Mouse (Mus musculus): Measurements from ENCODE around the gene Gabra3.

Gene Gabra3

DNA sequence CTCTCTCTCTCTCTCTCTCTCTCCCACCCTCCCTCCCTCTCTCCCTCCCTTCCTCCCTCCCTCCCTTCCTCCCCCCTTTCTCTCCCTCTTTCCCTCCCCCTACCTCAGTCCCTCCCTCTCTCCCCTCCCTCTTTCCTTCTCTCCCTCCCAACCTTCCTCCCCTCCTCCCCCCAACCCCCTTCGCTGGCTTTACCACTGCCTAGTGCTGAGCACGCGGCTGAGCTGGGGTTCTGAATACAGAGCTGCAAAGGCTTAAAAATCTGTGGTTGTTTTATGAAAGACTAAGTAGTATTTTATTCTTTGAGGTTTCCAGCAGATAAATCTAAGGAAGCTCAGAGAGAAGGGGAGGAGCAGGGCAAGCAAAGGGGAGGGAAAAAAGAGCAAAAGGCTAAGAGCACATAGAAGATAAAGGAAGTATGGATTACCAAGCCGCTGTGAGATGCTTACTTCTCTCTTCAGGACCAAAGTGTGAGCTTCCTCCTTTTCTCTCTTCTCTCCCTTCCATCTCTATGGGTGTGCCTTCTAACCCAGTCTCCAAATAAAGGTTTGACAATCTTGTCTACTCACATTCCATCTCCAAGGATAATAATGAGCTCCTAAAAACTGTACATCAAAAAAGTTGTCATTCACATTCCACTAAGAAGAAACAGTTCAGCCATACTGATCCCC is at the start of gene Gabra3:
Gene Gabra3 (minus strand): TSS at position 619 of the 669 bp plus-strand sequence.
- peak; percentile 17 for DNase-seq (ENCODE audit: extremely low spot score, low spot score)

DNA sequence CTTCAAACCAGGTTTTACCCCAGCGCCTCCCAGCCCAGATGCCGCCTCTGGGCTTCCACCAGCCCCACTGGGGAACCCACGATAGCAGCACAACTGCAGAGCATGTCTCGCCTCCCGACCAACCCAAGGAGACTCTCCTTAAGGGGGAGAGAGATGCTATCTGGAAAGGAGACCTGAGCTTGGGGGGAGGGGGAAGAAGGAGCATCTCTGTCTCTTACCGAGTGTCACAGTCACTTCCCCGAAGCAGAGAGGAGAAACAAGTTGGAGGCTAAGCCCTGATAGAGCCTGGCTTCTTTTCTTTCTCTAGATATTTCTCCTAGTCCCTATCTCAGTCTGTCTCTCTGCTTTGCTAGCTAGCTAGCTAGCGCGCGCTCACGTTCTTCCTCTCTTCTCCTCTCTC is 859 bp downstream of the Gabra3 start:
- peak; percentile 27 for DNase-seq (ENCODE audit: extremely low spot score, low spot score)

DNA sequence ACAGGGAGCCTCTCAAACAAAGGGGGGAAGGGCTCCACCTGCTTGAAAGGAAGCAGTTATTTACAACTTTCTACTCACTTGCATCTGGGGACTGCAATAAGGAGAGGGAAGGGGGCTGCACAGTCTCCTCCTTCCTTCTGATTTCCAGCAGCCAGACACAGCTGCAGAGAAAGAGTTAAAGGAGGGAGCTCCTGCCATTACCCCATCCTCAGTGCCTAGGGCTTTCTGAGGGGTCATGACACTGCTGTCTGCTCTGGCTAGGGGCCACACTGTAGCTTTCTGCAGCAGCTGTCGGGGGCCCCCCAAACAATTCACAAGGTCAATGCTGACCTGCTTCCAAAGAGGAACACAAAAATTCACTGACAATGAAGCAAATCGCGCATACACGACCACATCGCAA is 1.3 kb downstream of the Gabra3 start:
- no peak for DNase-seq (ENCODE audit: extremely low spot score, low spot score)

DNA sequence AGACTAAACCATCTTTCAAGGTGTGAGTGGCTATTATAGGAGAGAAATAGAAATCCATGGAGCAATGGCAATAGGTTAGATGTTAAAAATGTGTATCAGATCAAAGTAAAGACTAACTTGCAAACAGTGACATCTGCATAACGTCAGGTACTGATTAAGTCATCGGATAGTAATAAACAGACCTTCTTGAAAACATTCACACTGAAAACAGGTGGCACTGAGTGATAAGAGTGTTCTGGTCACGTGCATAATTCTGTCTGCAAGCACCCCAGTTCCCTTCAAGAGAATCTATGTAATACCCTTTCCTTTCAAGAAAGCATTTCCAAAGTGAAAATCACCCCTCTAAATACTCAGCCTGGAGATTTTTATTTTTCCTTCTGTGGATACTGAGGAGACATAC is 6.0 kb downstream of the Gabra3 start:
- no peak for DNase-seq (ENCODE audit: extremely low spot score, low spot score)

DNA sequence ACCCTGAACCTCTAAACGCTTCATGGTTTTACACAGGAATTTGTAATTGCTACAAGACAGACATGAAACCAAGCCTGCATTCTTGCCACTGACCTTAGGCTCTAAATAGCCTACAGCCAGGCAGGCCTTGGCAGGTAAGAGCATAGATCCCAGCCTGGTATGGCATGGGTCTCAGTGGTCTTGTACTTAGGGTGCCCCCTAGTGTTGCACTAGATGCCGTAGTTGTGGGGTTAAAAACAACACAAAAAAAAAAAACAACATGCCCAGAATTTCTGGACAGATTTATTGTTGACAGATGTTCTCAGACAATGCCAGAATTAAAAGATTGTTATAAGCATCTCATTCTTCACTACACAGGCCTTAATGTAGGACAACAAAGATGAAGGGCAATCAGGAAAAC is 12.0 kb downstream of the Gabra3 start:
- no peak for DNase-seq (ENCODE audit: extremely low spot score, low spot score)

DNA sequence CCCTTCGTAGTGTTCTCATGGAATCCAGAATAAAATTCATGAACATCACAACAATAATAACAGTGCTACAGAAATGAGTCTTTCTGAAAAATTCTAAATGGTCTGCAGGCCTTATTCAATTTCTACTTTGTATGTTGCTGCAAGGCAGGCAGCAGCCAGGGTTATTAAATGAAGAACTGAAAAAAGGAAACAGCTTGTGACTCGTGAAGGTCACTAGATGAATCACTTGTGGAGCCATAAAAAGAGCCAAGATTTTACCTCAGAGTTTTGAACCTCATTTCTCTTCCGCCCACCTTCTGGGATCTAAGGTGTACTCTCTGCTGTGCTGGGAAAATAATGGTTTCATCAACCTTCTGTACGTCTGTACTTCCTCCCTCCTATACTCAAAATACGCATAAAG is 159.4 kb downstream of the Gabra3 start:
- DNase-seq (ENCODE audit: extremely low spot score, low spot score) = no peak

DNA sequence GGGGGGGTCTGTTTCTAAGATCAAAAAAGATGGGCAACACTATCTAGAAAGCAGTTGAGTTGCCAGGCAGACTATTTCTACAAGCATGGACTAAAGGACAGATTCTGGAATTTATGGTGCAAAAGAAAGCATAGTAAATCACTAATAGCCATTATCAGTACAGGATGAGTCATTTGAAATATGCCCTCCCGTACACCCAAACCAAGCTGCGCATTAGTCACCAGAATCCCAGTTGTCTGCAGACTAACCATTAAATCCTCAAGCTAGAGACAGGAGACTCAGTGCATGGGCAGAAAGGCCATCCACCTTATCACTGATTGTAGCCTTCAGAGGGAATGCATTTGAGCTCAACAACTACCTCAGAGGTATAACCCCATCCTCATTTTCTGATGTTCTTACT is 166.8 kb downstream of the Gabra3 start:
- no peak for DNase-seq (ENCODE audit: extremely low spot score, low spot score)

DNA sequence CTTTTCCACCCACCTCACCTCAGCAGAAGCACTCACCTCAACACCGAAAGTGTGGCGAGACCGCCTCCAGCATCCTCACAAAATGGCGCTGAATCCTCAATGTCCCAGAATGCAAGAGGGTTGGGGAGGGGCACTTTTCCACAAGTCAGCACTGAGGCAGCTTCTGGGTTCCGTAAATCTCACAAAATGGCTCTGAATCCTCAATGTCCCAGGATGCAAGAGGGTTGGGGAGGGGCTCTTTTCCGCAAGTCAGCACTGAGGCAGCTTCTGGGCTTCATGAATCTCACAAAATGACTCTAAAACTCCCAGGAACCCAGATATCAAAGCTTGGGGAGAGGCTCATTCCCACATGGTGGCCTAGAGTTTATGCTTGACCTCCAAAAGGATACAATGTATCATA is 269.9 kb downstream of the Gabra3 start, which contains the start of gene Magea10:
Gene Magea10 (minus strand): TSS at position 101 of the 400 bp plus-strand sequence.
- DNase-seq (ENCODE audit: extremely low spot score, low spot score) = no peak
